Mouse (Mus musculus): Measurements from ENCODE around the gene Ccr10.
"Not testable (repeated sequence)": the region's sequence is repeated elsewhere in the genome, so short reads cannot be mapped to it uniquely, and the experiment has no call there.

Ccr10 gene

GRCm38 (mm10) chr11:101131187-101131586 is 44.1 kb downstream of the Ccr10 start:
- intact Hi-C loops (cut with DNase I) = no loop called here

DNA sequence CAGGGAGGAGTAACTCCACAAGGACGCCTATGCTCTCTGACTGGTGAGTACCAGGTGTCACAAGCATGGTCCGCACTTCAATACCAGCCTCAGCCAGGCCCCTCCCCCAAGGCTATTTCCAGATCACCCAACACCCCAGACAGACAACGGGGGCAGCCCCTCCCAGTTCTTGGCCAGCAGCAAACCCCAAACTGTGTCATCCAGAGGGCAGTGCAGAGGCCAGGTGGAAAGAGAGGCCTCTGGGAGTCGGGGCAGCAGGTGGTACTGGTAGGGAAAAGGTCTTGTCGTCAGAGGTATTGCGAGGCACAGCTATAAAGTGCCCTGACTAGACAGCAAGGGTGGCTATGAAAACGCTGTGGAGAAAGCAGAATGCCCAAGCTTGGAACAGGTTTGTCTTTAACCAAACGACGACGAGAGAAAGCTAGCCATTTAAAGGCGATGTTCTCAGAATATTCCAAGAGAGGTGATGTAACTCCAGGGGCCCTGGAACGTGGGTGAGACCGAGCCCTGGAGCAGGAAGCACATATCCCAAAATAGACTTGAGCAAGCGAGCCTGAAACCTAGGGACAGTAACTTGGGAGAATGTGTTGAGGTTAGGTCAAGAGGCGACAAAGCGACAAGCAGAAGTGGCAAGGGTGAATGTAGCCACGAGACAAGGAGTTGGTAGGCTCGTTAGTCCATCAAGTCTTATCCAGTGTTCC is 45.0 kb downstream of the Ccr10 start:
- intact Hi-C loops (cut with DNase I) = no loop called here

DNA sequence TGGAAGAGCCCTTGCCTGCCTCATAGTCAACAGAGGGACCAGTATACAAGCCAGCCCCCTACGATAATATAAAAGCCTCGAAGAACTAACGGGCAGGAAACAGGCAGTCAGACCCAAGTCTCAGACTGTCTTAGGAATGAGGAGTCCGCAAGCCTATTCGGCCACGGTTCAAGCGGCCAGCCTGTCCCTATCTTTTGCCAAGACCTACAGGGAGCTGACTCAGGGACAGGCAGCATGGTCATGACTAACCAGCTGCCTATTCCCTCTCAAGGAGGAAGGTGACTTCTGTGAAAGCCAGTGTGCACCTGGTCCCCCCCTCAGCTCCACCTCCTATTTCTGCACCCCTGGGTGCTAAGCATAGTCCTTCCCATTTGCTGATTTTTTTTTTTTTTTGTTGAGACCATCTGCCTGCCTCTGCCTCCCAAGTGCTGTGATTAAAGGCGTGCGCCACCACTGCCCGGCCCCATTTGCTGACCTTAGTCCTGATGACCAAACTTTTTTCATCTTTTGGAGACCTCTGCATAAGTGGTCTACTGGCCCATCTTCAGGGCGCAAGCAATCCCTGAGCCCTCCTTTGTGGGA is 46.2 kb downstream of the Ccr10 start:
- intact Hi-C loops (cut with DNase I) = no loop called here

GRCm38 (mm10) chr11:101127075-101127474 is 48.2 kb downstream of the Ccr10 start:
- intact Hi-C loops (cut with DNase I) = no loop called here

GRCm38 (mm10) chr11:101125008-101125407 is 50.2 kb downstream of the Ccr10 start:
- intact Hi-C loops (cut with DNase I) = not testable (repeated sequence)

- intact Hi-C loops (cut with DNase I) = not testable (repeated sequence)
Measured at GRCm38 (mm10) chr11:101124494-101124893, 50.7 kb downstream of the Ccr10 start.

Small RNA genes lying within 50 kb of the gene (microRNA-seq; reads per million reads assigned to microRNA genes)
- 0 reads per million in 2 experiments for gene Gm27626

Measured in adrenal gland (tissue).